Mouse (Mus musculus): ENCODE measurements around the gene Dlg5.

Gene Dlg5

GRCm38 (mm10) chr14:24182955-24183354 lies 62.8 kb downstream of the Dlg5 start:
- DNase-seq = no peak

GRCm38 (mm10) chr14:24181811-24182506 lies 63.8 kb downstream of the Dlg5 start:
- peak; percentile 87 for DNase-seq

- DNase-seq = peak; percentile 30
Observed at GRCm38 (mm10) chr14:24179466-24179991, 66.2 kb downstream of the Dlg5 start.

GRCm38 (mm10) chr14:24176609-24177008 lies 69.1 kb downstream of the Dlg5 start:
- no peak for DNase-seq

GRCm38 (mm10) chr14:24173326-24173725 lies 72.4 kb downstream of the Dlg5 start:
- DNase-seq = no peak

- DNase-seq = no peak
Observed at GRCm38 (mm10) chr14:24171639-24172311, 73.9 kb downstream of the Dlg5 start.

- no peak for DNase-seq
Observed at GRCm38 (mm10) chr14:24166046-24166445, 79.7 kb downstream of the Dlg5 start.

GRCm38 (mm10) chr14:24164721-24165367 lies 80.9 kb downstream of the Dlg5 start:
- DNase-seq = no peak

GRCm38 (mm10) chr14:24162856-24163255 lies 82.9 kb downstream of the Dlg5 start:
- no peak for DNase-seq

GRCm38 (mm10) chr14:24148892-24149291 lies 96.8 kb downstream of the Dlg5 start:
- DNase-seq = no peak

- DNase-seq = no peak
Observed at GRCm38 (mm10) chr14:24144821-24145220, 100.9 kb downstream of the Dlg5 start.

- DNase-seq = no peak
Observed at GRCm38 (mm10) chr14:24144421-24144820, 101.3 kb downstream of the Dlg5 start.

- no peak for DNase-seq
Observed at GRCm38 (mm10) chr14:24142926-24143430, 102.7 kb downstream of the Dlg5 start.

GRCm38 (mm10) chr14:24141727-24142126 lies 104.0 kb downstream of the Dlg5 start:
- no peak for DNase-seq

GRCm38 (mm10) chr14:24140297-24140812 lies 105.4 kb downstream of the Dlg5 start:
- no peak for DNase-seq

GRCm38 (mm10) chr14:24136908-24137307 lies 108.8 kb downstream of the Dlg5 start:
- DNase-seq = no peak

- no peak for DNase-seq
Observed at GRCm38 (mm10) chr14:24134623-24135290, 111.0 kb downstream of the Dlg5 start.

GRCm38 (mm10) chr14:24133801-24134200 lies 111.9 kb downstream of the Dlg5 start:
- DNase-seq = no peak

GRCm38 (mm10) chr14:24132092-24132491 lies 113.6 kb downstream of the Dlg5 start:
- peak; percentile 67 for DNase-seq

GRCm38 (mm10) chr14:24125069-24125468 lies 120.7 kb downstream of the Dlg5 start:
- DNase-seq = no peak

- no peak for DNase-seq
Observed at GRCm38 (mm10) chr14:24124171-24124570, 121.5 kb downstream of the Dlg5 start.

- no peak for DNase-seq
Observed at GRCm38 (mm10) chr14:24106734-24107133, 139.0 kb downstream of the Dlg5 start.

GRCm38 (mm10) chr14:24098828-24099227 lies 146.9 kb downstream of the Dlg5 start:
- DNase-seq = peak; percentile 73

Data from lung, postnatal 36 days (tissue).